In the genomic region with DNA sequence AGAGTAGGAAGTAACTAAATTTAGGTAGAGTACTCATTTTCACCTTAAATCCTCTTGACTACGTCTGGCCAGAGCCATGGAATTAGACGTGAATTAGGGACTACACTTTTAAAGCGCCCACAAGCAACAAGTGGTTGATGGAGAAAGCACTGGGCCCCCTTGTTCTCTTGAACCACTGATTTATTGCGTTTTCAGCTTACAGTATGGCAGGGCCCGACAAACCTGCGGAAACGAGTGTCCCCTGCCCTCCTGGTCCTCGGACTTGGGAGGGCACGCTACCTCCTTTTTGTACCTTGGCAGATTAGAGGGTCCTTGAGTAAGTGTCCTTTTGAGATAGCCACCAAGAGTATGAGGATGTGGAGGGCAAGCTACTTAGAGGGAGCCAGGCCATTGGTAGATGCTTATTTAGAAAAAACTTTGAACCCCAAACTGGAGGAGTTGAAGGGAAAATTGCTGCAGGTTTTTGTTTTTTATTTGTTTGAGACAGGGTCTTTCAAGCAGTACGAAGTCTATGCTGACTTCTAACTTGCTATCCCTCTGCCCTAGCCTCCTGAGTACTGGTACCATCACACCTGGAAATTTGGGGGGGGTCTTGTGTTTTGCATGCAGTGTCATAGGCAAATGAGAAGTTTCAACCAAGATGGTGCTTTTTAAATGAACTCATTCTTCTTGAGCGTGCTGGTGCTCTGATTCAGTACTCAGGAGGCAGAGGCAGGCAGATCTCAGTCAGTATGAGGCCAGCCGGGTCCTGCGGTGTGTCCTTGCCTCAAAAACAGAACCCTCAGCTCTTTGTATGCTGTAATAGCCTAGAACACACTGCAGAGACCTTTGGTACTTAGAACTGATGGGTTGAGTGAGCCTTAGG, we compare ENCODE assay signal across 8 mouse cellular contexts. TPM values are rescaled to one million over a fixed set of nuclear protein-coding genes. Genes with fewer than 3 reads are reported as not detected.
DNase-seq lines count a peak whose midpoint lies in the region; ATAC-seq and TF ChIP-seq lines count a peak whose summit lies in the region.

No protein-coding gene starts in this region.

- H3K9me3 ChIP-seq in lung, postnatal 0 days (ENCODE audit: low read length), result no peaks in the 10 kb centered on the region
- H3K9me3 ChIP-seq in limb, embryonic 12.5 days, result no peaks in the 10 kb centered on the region
- H3K9me3 ChIP-seq in stomach, embryonic 16.5 days (replicated peaks; ENCODE audit: control insufficient read depth, low read length), result no peaks in the 10 kb centered on the region

- WGBS in lung, postnatal 0 days, result 32% methylated on average over 13 of the region's 13 CpGs
- 31% methylated on average over 13 of the region's 13 CpGs for WGBS in limb, embryonic 12.5 days
- WGBS in stomach, embryonic 16.5 days, result 31% methylated on average over 13 of the region's 13 CpGs

- ATAC-seq in CD4-positive, CD25-positive, alpha-beta regulatory T cell, adult 4 months, result no peak
- no peak for ATAC-seq in lung, postnatal 0 days
- ATAC-seq in limb, embryonic 12.5 days (ENCODE audit: insufficient number of reproducible peaks, insufficient read depth, low FRiP score, low TSS enrichment, low read depth), result no peak
- no peak for ATAC-seq in stomach, embryonic 16.5 days (ENCODE audit: insufficient read depth, low FRiP score)
- no peak for ATAC-seq in activated CD4-positive, CD25-positive, alpha-beta regulatory T cell, adult 4 months

- 0 out of 2 replicates have a peak overlapping the region, but pooled peaks have one; percentile 95 for H3K27ac ChIP-seq in lung, postnatal 0 days (ENCODE audit: low read length)
- peak overlapping the region; percentile 100 for H3K27ac ChIP-seq in limb, embryonic 12.5 days
- peak overlapping the region; percentile 99 for H3K27ac ChIP-seq in stomach, embryonic 16.5 days (ENCODE audit: low read length)

- no peak for TF ChIP-seq CTCF in lung, postnatal 0 days (IDR thresholded peaks at IDR 0.05)

- peaks cover 40% of the 10 kb centered on the region; the same call in 1 of the 2 replicates for H3K4me1 ChIP-seq in lung, postnatal 0 days (ENCODE audit: insufficient read depth, low read depth, low read length)
- H3K4me1 ChIP-seq in limb, embryonic 12.5 days (replicated peaks), result peaks cover 33% of the 10 kb centered on the region
- H3K4me1 ChIP-seq in stomach, embryonic 16.5 days (ENCODE audit: control insufficient read depth, insufficient read depth, low read length), result peaks cover 36% of the 10 kb centered on the region

- H3K4me3 ChIP-seq in lung, postnatal 0 days (ENCODE audit: low read depth, low read length), result peak overlapping the region; percentile 88
- peak overlapping the region; percentile 95 for H3K4me3 ChIP-seq in limb, embryonic 12.5 days (replicated peaks)
- H3K4me3 ChIP-seq in stomach, embryonic 16.5 days (replicated peaks; ENCODE audit: low read length), result peak overlapping the region; percentile 92

- DNase-seq in CD4-positive, CD25-positive, alpha-beta regulatory T cell, adult 2 months (ENCODE audit: low read depth, low spot score), result peak; percentile 27
- DNase-seq in lung, postnatal 0 days (ENCODE audit: low spot score), result no peak
- DNase-seq in lung, postnatal 36 days, result no peak
- no peak for DNase-seq in ovary, postnatal 14 days (ENCODE audit: low spot score)

- H3K4me2 ChIP-seq in lung, postnatal 0 days (replicated peaks; ENCODE audit: low read depth, low read length), result peak overlapping the region; percentile 70; the same call in 1 of the 2 replicates
- peak overlapping the region; percentile 79 for H3K4me2 ChIP-seq in limb, embryonic 12.5 days
- peak overlapping the region; percentile 88 for H3K4me2 ChIP-seq in stomach, embryonic 16.5 days (ENCODE audit: low read depth, low read length)

- H3K36me3 ChIP-seq in lung, postnatal 0 days (ENCODE audit: insufficient read depth, low read length), result no peaks in the 10 kb centered on the region
- peaks cover 8% of the 10 kb centered on the region; the same call in 1 of the 2 replicates for H3K36me3 ChIP-seq in limb, embryonic 12.5 days
- no peaks in the 10 kb centered on the region for H3K36me3 ChIP-seq in stomach, embryonic 16.5 days (ENCODE audit: control insufficient read depth, insufficient read depth, low read length)

- no peaks in the 10 kb centered on the region for H3K27me3 ChIP-seq in lung, postnatal 0 days (replicated peaks; ENCODE audit: insufficient read depth, low read length)
- H3K27me3 ChIP-seq in limb, embryonic 12.5 days, result no peaks in the 10 kb centered on the region
- no peaks in the 10 kb centered on the region for H3K27me3 ChIP-seq in stomach, embryonic 16.5 days (ENCODE audit: control insufficient read depth, insufficient read depth, low read length)

- TF ChIP-seq EP300 in lung, postnatal 0 days (IDR thresholded peaks at IDR 0.05), result no peak

- peak overlapping the region; percentile 67; the same call in 1 of the 2 replicates for H3K9ac ChIP-seq in lung, postnatal 0 days (replicated peaks; ENCODE audit: low read depth)
- H3K9ac ChIP-seq in limb, embryonic 12.5 days (replicated peaks), result peak overlapping the region; percentile 99
- H3K9ac ChIP-seq in stomach, embryonic 16.5 days (ENCODE audit: low read length), result peak overlapping the region; percentile 100

RNA-seq across cellular contexts. Expression of gene Anp32b, which starts 2.4 kb away (rescaled TPM):
- 10 to 100 TPM; 36.6 to 47.9 TPM for polyA plus RNA-seq in CD4-positive, CD25-positive, alpha-beta regulatory T cell, adult 4 months (2017; shearing (Covaris generic))
- 81.3 and 91.0 TPM in 2 replicates for polyA plus RNA-seq in lung, postnatal 0 days (2015; fragmentation: Nextera tagmentation; extraction: Ambion mirVana)
- polyA plus RNA-seq in limb, embryonic 12.5 days (2016; fragmentation: Nextera tagmentation; extraction: Ambion mirVana), result 362 and 372 TPM in 2 replicates
- 184 and 201 TPM in 2 replicates for polyA plus RNA-seq in stomach, embryonic 16.5 days (2015; fragmentation: Nextera tagmentation; extraction: Ambion mirVana)
- 10 to 100 TPM; 55.1 to 55.3 TPM for polyA plus RNA-seq in activated CD4-positive, CD25-positive, alpha-beta regulatory T cell, adult 4 months (2017; shearing (Covaris generic))

RNA-seq across cellular contexts. Expression of gene Nans, which starts 36.0 kb away (rescaled TPM):
- 10 to 100 TPM; 67.1 to 69.6 TPM for polyA plus RNA-seq in CD4-positive, CD25-positive, alpha-beta regulatory T cell, adult 4 months (2017; shearing (Covaris generic))
- polyA plus RNA-seq in lung, postnatal 0 days (2015; fragmentation: Nextera tagmentation; extraction: Ambion mirVana), result 48.2 and 52.4 TPM in 2 replicates
- 91.0 and 91.7 TPM in 2 replicates for polyA plus RNA-seq in limb, embryonic 12.5 days (2016; fragmentation: Nextera tagmentation; extraction: Ambion mirVana)
- polyA plus RNA-seq in stomach, embryonic 16.5 days (2015; fragmentation: Nextera tagmentation; extraction: Ambion mirVana), result 90.7 and 101 TPM in 2 replicates
- polyA plus RNA-seq in activated CD4-positive, CD25-positive, alpha-beta regulatory T cell, adult 4 months (2017; shearing (Covaris generic)), result 10 to 100 TPM; 68.7 to 68.8 TPM

RNA-seq across cellular contexts. Expression of gene Hemgn, which starts 39.8 kb away (rescaled TPM):
- polyA plus RNA-seq in CD4-positive, CD25-positive, alpha-beta regulatory T cell, adult 4 months (2017; shearing (Covaris generic)), result under 1 TPM in 1 of 2 experiments, not detected in 1; 0.36 TPM
- polyA plus RNA-seq in lung, postnatal 0 days (2015; fragmentation: Nextera tagmentation; extraction: Ambion mirVana), result 0.73 and 1.0 TPM in 2 replicates
- polyA plus RNA-seq in limb, embryonic 12.5 days (2016; fragmentation: Nextera tagmentation; extraction: Ambion mirVana), result 2.6 and 2.7 TPM in 2 replicates
- 16.6 and 17.6 TPM in 2 replicates for polyA plus RNA-seq in stomach, embryonic 16.5 days (2015; fragmentation: Nextera tagmentation; extraction: Ambion mirVana)
- polyA plus RNA-seq in activated CD4-positive, CD25-positive, alpha-beta regulatory T cell, adult 4 months (2017; shearing (Covaris generic)), result 1 to 10 TPM in 1 of 2 experiments, under 1 TPM in 1; 0.93 to 2.7 TPM
